Comparison of ENCODE assay signal across 17 mouse cellular contexts in genomic region chr11:33660016-33660913, GRCm38 (mm10).
DNase-seq lines count a peak whose midpoint lies in the region; ATAC-seq and TF ChIP-seq lines count a peak whose summit lies in the region.
"Had no signal": no experiment of that assay in that cellular context is flagged by ENCODE, and none has a peak within 500 bp of the region (broad histone marks: within the 10 kb centered on the region; RNA-seq: fewer than 3 reads in every experiment).

No protein-coding gene starts in this region.

- no peaks in the 10 kb centered on the region for H3K79me2 ChIP-seq in MEL (ENCODE audit: control insufficient read depth, insufficient read depth, low read length, poor library complexity)

- TF ChIP-seq POLR2A in MEL (IDR thresholded peaks at IDR 0.05; ENCODE audit: control insufficient read depth in 1 of 2, insufficient read depth in 1 of 2, low read depth in 1 of 2, low read length in 2 of 2, poor library complexity in 1 of 2) = no peak

- no peak for TF ChIP-seq CTCF in MEL (IDR thresholded peaks at IDR 0.05 in 2 of 3, conservative IDR thresholded peaks at IDR 0.05 in 1 of 3; ENCODE audit: control insufficient read depth in 1 of 3, insufficient read depth in 1 of 3, low read depth in 2 of 3, low read length in 3 of 3, poor library complexity in 1 of 3, severe bottlenecking in 1 of 3)

- TF ChIP-seq RAD21 in MEL (IDR thresholded peaks at IDR 0.05; ENCODE audit: low read depth, low read length) = no peak

- H3K36me3 ChIP-seq in MEL (ENCODE audit: control insufficient read depth in 1 of 2, insufficient read depth in 2 of 2, low read length in 2 of 2) = no peaks in the 10 kb centered on the region
- H3K36me3 ChIP-seq: heart, embryonic 15.5 days; limb, embryonic 15.5 days had no signal

- H3K9me3 ChIP-seq in MEL (replicated peaks; ENCODE audit: insufficient read depth, low read length) = no peaks in the 10 kb centered on the region
- H3K9me3 ChIP-seq: heart, embryonic 15.5 days; limb, embryonic 15.5 days had no signal

- H3K4me1 ChIP-seq in MEL (ENCODE audit: control insufficient read depth in 1 of 2, insufficient read depth in 2 of 2, low read length in 2 of 2) = no peaks in the 10 kb centered on the region
- H3K4me1 ChIP-seq: heart, embryonic 15.5 days; limb, embryonic 15.5 days had no signal

- peak; percentile 87 for ATAC-seq in common myeloid progenitor, adult 5-6 weeks (replicated peaks; ENCODE audit: low read depth, poor library complexity, severe bottlenecking)
- no peak for ATAC-seq in inflammation-experienced regulatory T-cells, adult 6 months
- ATAC-seq in monocyte, adult 5-6 weeks (replicated peaks; ENCODE audit: insufficient number of reproducible peaks, low FRiP score, low TSS enrichment, poor library complexity, severe bottlenecking) = no peak
- ATAC-seq: CD4-positive, CD25-positive, alpha-beta regulatory T cell, adult 4 months had no signal

- no peak overlapping the region for H3K27ac ChIP-seq in MEL (ENCODE audit: control insufficient read depth, low read depth, low read length)
- H3K27ac ChIP-seq: heart, embryonic 15.5 days; hindbrain, embryonic 14.5 days; limb, embryonic 15.5 days had no signal

- TF ChIP-seq EP300 in MEL (IDR thresholded peaks at IDR 0.05; ENCODE audit: low read depth in 1 of 2, low read length in 2 of 2) = no peak

- DNase-seq in 3134 (ENCODE audit: extremely low read depth, insufficient read length, low spot score) = peak; percentile 64
- DNase-seq in MEL (ENCODE audit: low read depth, low spot score) = peak; percentile 14
- DNase-seq in lung, postnatal 10 days = peak; percentile 14
- DNase-seq in left cerebral cortex, adult 11 months (ENCODE audit: low spot score) = no peak
- no peak for DNase-seq in thymus, postnatal 10 days (ENCODE audit: low spot score in 2 of 2)
- DNase-seq: adrenal gland, postnatal 36 days; cerebellum, adult 11-12 months; gastrocnemius, postnatal 25 days; kidney, adult 18-20 months; midbrain, embryonic 14.5 days had no signal

- no peak overlapping the region for H3K4me3 ChIP-seq in MEL (ENCODE audit: control insufficient read depth in 1 of 2, insufficient read depth in 1 of 2, low read depth in 2 of 2, low read length in 2 of 2)
- H3K4me3 ChIP-seq: heart, embryonic 15.5 days; limb, embryonic 15.5 days had no signal

- no peaks in the 10 kb centered on the region; a peak in 1 of 4 replicates for H3K27me3 ChIP-seq in MEL (ENCODE audit: control insufficient read depth in 1 of 2, insufficient read depth in 2 of 2, low read length in 2 of 2)
- H3K27me3 ChIP-seq: heart, embryonic 15.5 days; limb, embryonic 15.5 days had no signal

- H3K9ac ChIP-seq in MEL (ENCODE audit: control insufficient read depth, low read depth, low read length, poor library complexity, severe bottlenecking) = no peak overlapping the region
- H3K9ac ChIP-seq: heart, embryonic 15.5 days; hindbrain, embryonic 14.5 days; limb, embryonic 15.5 days had no signal

TF ChIP-seq in MEL, 35 proteins besides CTCF, POLR2A, EP300 and RAD21:
- no peak for TF ChIP-seq JUND (IDR thresholded peaks at IDR 0.05; ENCODE audit: low read depth, low read length)

Comparison
In these comparisons a context has a peak if more than half of its experiments do, and no peak if none do; other contexts are left out.
1. DNase-seq: peak in 3134 (single experiment), MEL (single experiment) and lung, postnatal 10 days (single experiment); none in left cerebral cortex, adult 11 months (single experiment) and thymus, postnatal 10 days (0 of 2).